Mouse (Mus musculus) lung, adult 2 months (tissue): ENCODE measurements around the gene Cntrob. TPM values are rescaled to one million over a fixed set of nuclear protein-coding genes. Genes with fewer than 3 reads are reported as not detected.

Experiments
- DNase-seq: peaks from one replicate; pipeline ENCODE4 v3.0.0; 2022
- H3K4me1 ChIP-seq: fragments of 200-500 bp; 2 replicates; pipeline ENCODE4 v1.6.1; 2011; ENCODE audit warnings: low read length; ENCODE audit not compliant: control insufficient read depth, insufficient read depth
- H3K4me3 ChIP-seq: fragments of 200-500 bp; replicated peaks from 2 replicates; pipeline ENCODE3; 2011; ENCODE audit warnings: low read depth, mild to moderate bottlenecking, control low read depth, low read length; ENCODE audit errors: extremely low read depth
- CTCF ChIP-seq: fragments of 200-500 bp; IDR thresholded peaks from 2 replicates; pipeline ENCODE4 v1.5.1; 2011; ENCODE audit warnings: mild to moderate bottlenecking, low read length, control low read depth; ENCODE audit not compliant: insufficient read depth
- POLR2A ChIP-seq: fragments of 200-500 bp; IDR thresholded peaks from 2 replicates; pipeline ENCODE4 v1.6.1; 2011; ENCODE audit warnings: low read depth, mild to moderate bottlenecking, control low read depth, low read length, borderline replicate concordance; ENCODE audit errors: extremely low read depth
- WGBS: fragments of 180-500 bp; shearing (Covaris S2); methylation state at CpG from one replicate; pipeline ENCODE4 v1.1.7; 2018; 5-methylcytosine and 5-hydroxymethylcytosine counted together
- polyA plus RNA-seq: library from polyadenylated mRNA; depleted of rRNA; stranded (reverse); fragments of >200 nt; gene quantifications from 2 replicates; pipeline ENCODE4 v1.2.3, GENCODE M21; 2012

The Cntrob gene
- polyA plus RNA-seq, 1 experiment = 6.9 TPM

- Histone ChIP-seq H3K4me1 (no peaks in the 10 kb centered on the region), H3K4me3 (no peak overlapping the region)
- 89% methylated on average over 5 of the region's 5 CpGs for WGBS
- no peak for TF ChIP-seq POLR2A
- no peak for TF ChIP-seq CTCF
- no peak for DNase-seq
Measured at GRCm38 (mm10) chr11:69356544-69356943, 33.0 kb upstream of the Cntrob start.

- DNase-seq = no peak
- TF ChIP-seq CTCF = no peak
- TF ChIP-seq POLR2A = no peak
- 92% methylated on average over 26 of the region's 26 CpGs for WGBS
- Histone ChIP-seq H3K4me1 (no peaks in the 10 kb centered on the region), H3K4me3 (no peak overlapping the region)
Measured at GRCm38 (mm10) chr11:69346441-69346840, 22.9 kb upstream of the Cntrob start.

DNA sequence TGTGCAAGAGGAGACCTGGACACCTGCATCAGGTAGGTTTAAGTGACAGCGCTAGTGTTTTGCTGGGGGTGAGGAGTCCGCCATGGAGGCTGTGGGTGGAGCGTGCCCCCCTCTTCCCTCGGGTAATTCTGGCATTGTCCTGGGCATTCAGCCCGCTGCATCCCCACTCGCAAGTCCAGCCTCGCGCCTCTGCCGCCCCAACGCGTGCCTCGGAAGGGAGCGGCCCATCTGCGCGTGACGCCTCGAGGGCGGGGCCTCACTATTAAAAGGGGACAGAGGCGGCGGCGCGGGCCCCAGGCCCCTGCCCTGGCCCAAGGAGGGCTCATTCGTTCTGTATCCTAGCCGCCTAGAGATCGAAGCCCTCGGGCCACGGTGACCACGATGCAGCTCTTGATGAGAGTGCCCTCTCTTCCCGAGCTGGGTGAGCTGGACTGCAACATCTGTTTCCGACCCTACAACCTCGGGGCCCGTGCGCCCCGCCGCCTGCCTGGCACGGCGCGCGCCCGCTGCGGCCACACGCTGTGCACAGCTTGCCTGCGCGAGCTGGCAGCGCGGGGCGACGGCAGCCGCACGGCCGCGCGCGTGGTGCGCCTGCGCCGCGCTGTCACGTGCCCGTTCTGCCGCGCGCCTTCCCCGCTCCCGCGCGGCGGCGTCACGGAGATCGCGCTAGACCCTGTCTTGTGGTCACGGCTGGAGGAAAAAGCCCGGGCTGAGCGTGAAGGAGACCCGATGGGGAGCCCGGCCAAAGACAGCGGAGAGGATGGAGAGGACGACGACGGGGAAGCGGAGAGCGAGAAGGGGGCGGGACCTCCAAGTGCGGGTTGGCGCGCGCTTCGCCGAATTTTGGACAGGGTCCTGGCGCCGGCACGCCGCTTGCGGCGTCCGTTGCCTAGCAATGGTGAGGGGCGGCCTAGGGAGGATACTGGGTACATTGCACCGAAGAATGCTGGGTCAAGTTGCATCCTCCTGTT is 16.9 kb upstream of the Cntrob start, which contains the start of gene Rnf227:
TSS of gene Rnf227 (plus strand) at position 301 of the 971 bp plus-strand sequence.
- DNase-seq = peak; percentile 76
- Histone ChIP-seq H3K4me3 (peak within 1 kb of the TSS; percentile 76), H3K4me1 (peaks cover 7% of the 10 kb centered on the region)
- TF ChIP-seq POLR2A = peak; percentile 23; the same call in 1 of the 2 replicates
- no peak for TF ChIP-seq CTCF
- WGBS = 2% methylated on average over 99 of the region's 99 CpGs

DNA sequence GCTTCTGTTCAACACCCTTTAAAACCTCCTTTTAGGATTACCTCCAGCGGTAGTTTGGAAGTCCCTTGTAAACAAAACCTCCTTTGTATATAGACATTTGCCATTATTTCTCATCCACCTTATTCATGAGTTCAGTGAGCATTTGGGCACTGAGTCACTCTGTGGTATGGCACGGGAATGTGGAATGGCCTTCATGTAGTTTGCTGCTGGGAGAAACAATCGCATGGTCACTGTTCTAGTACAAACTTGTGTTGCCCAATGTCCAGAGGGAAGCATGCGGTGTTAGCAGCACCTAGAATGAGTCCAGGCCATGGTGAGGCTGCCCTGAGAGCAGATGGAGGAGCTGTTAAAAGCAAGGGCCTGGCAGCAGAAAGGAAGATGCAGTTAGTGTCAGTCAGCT is 11.2 kb upstream of the Cntrob start:
- DNase-seq = no peak
- H3K4me1 ChIP-seq = peaks cover 4% of the 10 kb centered on the region; the same call in 1 of the 2 replicates
- WGBS = 50% methylated on average over 4 of the region's 4 CpGs
- TF ChIP-seq CTCF (no peak), POLR2A (no peak)
- H3K4me3 ChIP-seq = no peak overlapping the region

DNA sequence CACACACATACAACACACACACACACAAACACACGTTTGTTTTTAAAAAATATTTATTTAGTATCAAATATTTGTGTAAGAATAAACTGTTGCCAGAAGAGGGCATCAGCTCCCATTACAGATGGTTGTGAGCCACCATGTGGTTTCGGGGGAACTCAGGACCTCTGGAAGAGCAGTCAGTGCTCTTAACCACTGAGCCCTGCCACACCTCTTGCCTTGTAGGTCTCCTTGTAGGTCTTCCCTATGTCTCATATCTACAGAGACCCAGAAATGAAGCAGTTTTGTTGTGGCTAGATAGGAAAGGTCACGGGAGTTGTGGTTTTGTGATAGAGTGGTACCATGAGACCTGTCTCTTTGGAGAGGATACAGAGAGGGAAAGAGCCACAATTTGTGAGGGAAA is 10.3 kb upstream of the Cntrob start:
- no peak for TF ChIP-seq POLR2A
- 0 out of 2 replicates have a peak, but pooled peaks have one; percentile 6 for TF ChIP-seq CTCF
- DNase-seq = no peak
- no peak overlapping the region for H3K4me3 ChIP-seq
- peaks cover 4% of the 10 kb centered on the region; the same call in 1 of the 2 replicates for H3K4me1 ChIP-seq
- 32% methylated on average over 3 of the region's 3 CpGs for WGBS

DNA sequence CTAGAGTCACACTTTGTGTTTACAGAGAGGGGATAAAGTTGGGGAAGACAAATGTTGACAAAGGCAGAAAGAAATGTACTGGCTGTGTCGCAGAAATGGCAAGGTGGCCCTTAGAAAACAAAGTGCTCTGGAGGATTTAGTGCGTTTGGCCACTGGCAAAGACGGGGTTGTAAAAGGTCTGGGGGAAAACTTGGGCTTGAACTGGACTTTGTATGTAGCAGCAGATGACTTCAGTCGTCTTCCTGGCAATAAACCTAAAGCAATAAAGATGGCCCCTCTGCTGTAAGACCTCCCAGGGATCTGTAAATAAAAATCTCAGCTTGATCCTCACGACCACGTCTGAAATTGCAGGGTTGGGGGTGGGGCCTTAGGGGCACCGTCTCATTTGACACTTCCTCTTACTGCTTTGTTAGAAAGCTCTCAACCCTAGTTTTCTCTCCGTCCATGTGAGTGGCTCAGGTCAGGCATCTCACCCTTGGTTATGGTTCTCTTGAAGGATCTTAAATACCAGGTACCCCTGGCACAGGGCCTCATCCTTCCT is 9.2 kb upstream of the Cntrob start:
- Histone ChIP-seq H3K4me1 (peaks cover 4% of the 10 kb centered on the region; the same call in 1 of the 2 replicates), H3K4me3 (no peak overlapping the region)
- no peak for TF ChIP-seq CTCF
- no peak for TF ChIP-seq POLR2A
- no peak for DNase-seq
- WGBS = 46% methylated on average over 8 of the region's 8 CpGs

DNA sequence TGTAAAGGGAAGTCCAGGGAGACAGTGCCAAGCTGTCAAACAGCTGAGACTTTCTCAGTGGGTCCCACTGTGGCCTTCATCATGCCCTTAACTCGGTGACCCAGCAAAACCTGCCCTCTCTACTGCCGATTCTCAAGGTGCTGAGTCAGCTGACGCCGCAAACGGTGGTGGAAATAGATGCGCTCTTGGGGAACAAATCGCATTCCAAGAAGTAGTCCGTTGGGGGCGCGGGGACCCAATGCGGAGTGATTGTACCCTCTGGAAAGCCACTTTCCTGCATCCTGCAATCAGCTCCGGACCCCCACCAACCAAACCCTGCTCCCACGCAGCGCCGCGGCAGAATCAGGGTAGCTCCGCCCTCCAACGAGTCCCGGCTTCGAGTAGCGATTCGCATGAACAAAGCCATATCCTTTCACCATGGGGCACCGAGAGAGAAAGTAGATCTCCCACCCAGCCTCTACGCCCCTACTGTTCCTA is 8.4 kb upstream of the Cntrob start:
- Histone ChIP-seq H3K4me1 (peaks cover 4% of the 10 kb centered on the region; the same call in 1 of the 2 replicates), H3K4me3 (peak overlapping the region; percentile 63)
- DNase-seq = peak; percentile 70
- WGBS = 1% methylated on average over 24 of the region's 24 CpGs
- TF ChIP-seq CTCF = no peak
- peak; percentile 84; the same call in 1 of the 2 replicates for TF ChIP-seq POLR2A

GRCm38 (mm10) chr11:69331152-69331551 is 7.6 kb upstream of the Cntrob start:
- Histone ChIP-seq H3K4me3 (no peak overlapping the region), H3K4me1 (peaks cover 8% of the 10 kb centered on the region; the same call in 1 of the 2 replicates)
- 91% methylated on average over 6 of the region's 6 CpGs for WGBS
- no peak for DNase-seq
- TF ChIP-seq POLR2A = no peak
- TF ChIP-seq CTCF = no peak

DNA sequence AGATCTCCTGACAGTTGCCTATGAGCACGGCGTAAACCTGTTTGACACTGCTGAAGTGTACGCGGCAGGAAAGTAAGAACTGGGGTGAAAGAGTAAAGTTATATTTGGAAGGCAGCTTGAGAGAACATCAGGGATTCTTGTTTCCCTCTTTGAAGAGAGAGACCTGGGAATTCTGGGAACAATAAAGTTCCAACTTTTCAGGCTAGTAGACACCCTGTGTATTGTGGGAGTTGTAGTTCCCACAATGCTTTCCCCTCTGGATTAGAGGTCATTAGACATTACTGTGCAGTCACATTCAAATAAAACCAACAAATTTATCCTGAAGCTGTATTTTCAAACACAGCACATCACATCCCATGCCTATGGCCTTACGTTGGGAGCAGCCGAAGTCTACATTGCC is 4.9 kb upstream of the Cntrob start:
- DNase-seq = no peak
- WGBS = 93% methylated on average over 6 of the region's 6 CpGs
- Histone ChIP-seq H3K4me3 (no peak overlapping the region), H3K4me1 (peaks cover 4% of the 10 kb centered on the region; the same call in 1 of the 2 replicates)
- TF ChIP-seq CTCF = no peak
- TF ChIP-seq POLR2A = no peak

DNA sequence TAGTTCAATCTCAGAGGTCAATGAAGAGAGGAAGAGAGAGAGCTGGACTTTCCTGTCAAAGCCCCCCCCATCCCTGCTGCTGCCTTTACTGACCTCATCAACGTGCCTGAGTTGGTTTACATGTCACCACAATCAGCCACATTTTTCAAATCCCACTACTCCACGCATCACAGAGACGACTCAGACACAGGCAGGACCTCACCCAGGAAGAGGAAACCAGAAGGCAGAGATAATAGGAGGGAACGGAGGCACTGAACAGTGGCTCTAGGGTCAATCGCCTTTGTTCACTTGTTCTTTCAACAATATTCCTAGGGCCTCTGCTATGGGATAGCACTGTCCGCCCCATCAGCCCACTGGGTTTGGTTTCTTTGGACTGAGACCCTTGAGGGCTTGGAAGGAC is 4.1 kb upstream of the Cntrob start:
- Histone ChIP-seq H3K4me1 (peaks cover 6% of the 10 kb centered on the region; the same call in 1 of the 2 replicates), H3K4me3 (no peak overlapping the region)
- TF ChIP-seq POLR2A (no peak), CTCF (no peak)
- no peak for DNase-seq
- 47% methylated on average over 6 of the region's 6 CpGs for WGBS
